Mouse (Mus musculus): Measurements from ENCODE around the gene Abtb1. TPM values are rescaled to one million over a fixed set of nuclear protein-coding genes. Genes with fewer than 3 reads are reported as not detected.

Gene Abtb1
- polyA plus RNA-seq, 2 experiments: 39.0 to 43.1 TPM

DNA sequence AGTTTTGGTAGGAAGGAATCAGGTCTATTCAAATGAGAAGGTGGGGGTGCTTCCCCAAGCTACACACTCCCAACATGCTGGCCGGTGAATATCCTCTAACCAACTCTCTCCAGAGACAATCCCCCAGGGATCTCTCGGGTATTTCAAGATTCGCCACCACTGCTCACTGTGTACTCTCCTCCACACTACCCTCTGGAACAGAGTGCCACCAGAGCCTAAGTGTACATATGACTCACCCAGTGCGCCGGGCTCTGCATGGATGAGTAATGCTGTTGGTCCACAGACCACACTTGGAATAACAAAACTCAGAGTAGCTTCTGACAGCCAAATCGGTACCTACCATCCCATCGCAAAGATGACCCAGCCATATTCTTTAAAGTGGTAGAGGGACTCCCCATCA is 27.7 kb upstream of the Abtb1 start:
- Histone ChIP-seq H3K36me3 (replicated peaks; ENCODE audit: control insufficient read depth, insufficient read depth, low read depth) (no peaks in the 10 kb centered on the region), H3K9ac (replicated peaks) (no peak overlapping the region), H3K4me3 (ENCODE audit: insufficient read depth in 1 of 2, low read depth in 2 of 2, low read length in 2 of 2) (no peak overlapping the region), H3K4me2 (ENCODE audit: low read depth) (no peak overlapping the region), H3K27me3 (ENCODE audit: control insufficient read depth, insufficient read depth, low read length) (peaks cover 19% of the 10 kb centered on the region), H3K9me3 (ENCODE audit: control insufficient read depth, low read length) (no peaks in the 10 kb centered on the region), H3K27ac (no peak overlapping the region), H3K4me1 (replicated peaks; ENCODE audit: control insufficient read depth in 2 of 2, insufficient read depth in 2 of 2, low read length in 1 of 2) (no peaks in the 10 kb centered on the region)
- DNase-seq (ENCODE audit: low read depth in 3 of 3, low spot score in 3 of 3) (no peak), ATAC-seq (ENCODE audit: insufficient read depth) (no peak)
- TF ChIP-seq CTCF (IDR thresholded peaks at IDR 0.05; ENCODE audit: low read depth): no peak
- TF ChIP-seq EP300 (IDR thresholded peaks at IDR 0.05; ENCODE audit: low read depth): no peak
- 68% methylated on average over 7 of the region's 7 CpGs for WGBS (ENCODE audit: insufficient replicate concordance)

DNA sequence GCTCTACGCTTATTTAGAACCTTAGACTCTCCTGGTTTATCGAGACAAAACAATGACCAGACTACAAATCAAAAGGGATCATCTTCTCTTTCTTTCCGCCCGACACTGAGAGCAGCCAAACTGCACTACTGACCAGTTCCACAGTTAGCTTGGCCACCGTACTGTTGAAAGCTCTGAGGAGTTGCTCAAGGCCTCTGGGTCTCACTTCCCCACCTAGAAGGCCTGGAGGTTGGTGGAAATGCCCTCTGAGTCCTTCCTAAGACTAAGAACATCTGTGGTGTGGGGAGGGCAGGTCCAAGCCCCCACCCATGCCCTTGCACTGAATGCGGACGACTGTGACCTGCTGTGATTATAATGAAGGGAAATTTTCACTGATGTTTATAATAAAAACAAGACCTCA is 23.9 kb upstream of the Abtb1 start:
- Histone ChIP-seq H3K27ac (no peak overlapping the region), H3K27me3 (ENCODE audit: control insufficient read depth, insufficient read depth, low read length) (no peaks in the 10 kb centered on the region), H3K4me2 (ENCODE audit: low read depth) (no peak overlapping the region), H3K4me1 (replicated peaks; ENCODE audit: control insufficient read depth in 2 of 2, insufficient read depth in 2 of 2, low read length in 1 of 2) (no peaks in the 10 kb centered on the region), H3K4me3 (ENCODE audit: insufficient read depth in 1 of 2, low read depth in 2 of 2, low read length in 2 of 2) (no peak overlapping the region), H3K9me3 (ENCODE audit: control insufficient read depth, low read length) (no peaks in the 10 kb centered on the region), H3K9ac (replicated peaks) (no peak overlapping the region), H3K36me3 (replicated peaks; ENCODE audit: control insufficient read depth, insufficient read depth, low read depth) (no peaks in the 10 kb centered on the region)
- ATAC-seq (ENCODE audit: insufficient read depth) (no peak), DNase-seq (ENCODE audit: low read depth in 3 of 3, low spot score in 3 of 3) (no peak)
- TF ChIP-seq CTCF (IDR thresholded peaks at IDR 0.05; ENCODE audit: low read depth): no peak
- no peak for TF ChIP-seq EP300 (IDR thresholded peaks at IDR 0.05; ENCODE audit: low read depth)
- 68% methylated on average over 7 of the region's 7 CpGs for WGBS (ENCODE audit: insufficient replicate concordance)

DNA sequence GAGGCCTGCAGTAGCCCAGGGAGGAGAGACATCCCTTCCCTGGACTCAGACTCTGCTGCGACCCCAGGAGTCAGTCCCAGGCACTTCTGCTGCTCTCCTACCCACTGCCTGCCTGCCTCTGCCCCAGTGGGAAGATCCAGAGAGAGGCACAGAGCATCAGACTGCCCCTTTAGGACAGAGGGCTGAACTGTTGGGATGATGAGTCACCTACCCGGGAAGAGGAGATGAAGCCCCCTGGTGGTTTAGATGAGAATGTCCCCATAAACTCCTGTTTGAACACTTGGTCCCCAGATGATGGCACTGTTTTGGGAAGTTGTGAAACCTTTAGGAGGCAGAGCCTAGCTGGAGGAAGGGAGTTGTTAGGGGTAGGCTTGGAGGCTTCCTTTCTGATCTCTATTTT is 19.1 kb upstream of the Abtb1 start:
- H3K4me1 ChIP-seq (replicated peaks; ENCODE audit: control insufficient read depth in 2 of 2, insufficient read depth in 2 of 2, low read length in 1 of 2): no peaks in the 10 kb centered on the region
- no peak overlapping the region for H3K9ac ChIP-seq (replicated peaks)
- DNase-seq (ENCODE audit: low read depth in 3 of 3, low spot score in 3 of 3) (peak; percentile 51 to 62 (median 55)), ATAC-seq (ENCODE audit: insufficient read depth) (peak; percentile 45; the same call in 1 of the 2 replicates)
- no peak overlapping the region for H3K27ac ChIP-seq
- TF ChIP-seq CTCF (IDR thresholded peaks at IDR 0.05; ENCODE audit: low read depth) (peak; percentile 83), EP300 (IDR thresholded peaks at IDR 0.05; ENCODE audit: low read depth) (no peak)
- WGBS (ENCODE audit: insufficient replicate concordance): 7% methylated on average over 2 of the region's 2 CpGs
- H3K36me3 ChIP-seq (replicated peaks; ENCODE audit: control insufficient read depth, insufficient read depth, low read depth): no peaks in the 10 kb centered on the region
- peaks cover 2% of the 10 kb centered on the region for H3K27me3 ChIP-seq (ENCODE audit: control insufficient read depth, insufficient read depth, low read length)
- no peak overlapping the region for H3K4me2 ChIP-seq (ENCODE audit: low read depth)
- H3K4me3 ChIP-seq (ENCODE audit: insufficient read depth in 1 of 2, low read depth in 2 of 2, low read length in 2 of 2): no peak overlapping the region
- no peaks in the 10 kb centered on the region for H3K9me3 ChIP-seq (ENCODE audit: control insufficient read depth, low read length)

DNA sequence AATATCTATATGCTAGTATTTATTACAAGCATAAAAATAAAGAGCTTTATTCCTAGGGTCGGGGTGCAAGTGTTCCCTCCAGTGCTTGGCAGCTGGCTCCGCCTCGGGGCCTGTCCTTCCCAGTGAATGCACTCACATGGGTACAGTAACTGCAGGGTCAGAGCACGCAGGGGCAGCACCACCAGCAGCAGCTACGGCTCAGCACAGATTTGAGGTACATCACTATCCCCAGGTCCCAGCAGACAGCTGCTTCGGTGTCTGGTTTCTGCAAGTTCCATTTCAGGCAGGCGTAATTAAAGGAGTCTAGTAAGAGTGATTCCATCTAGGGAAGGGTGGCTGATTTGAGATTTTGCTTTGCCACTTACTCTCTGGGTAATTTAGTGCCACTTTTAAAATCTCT is 16.6 kb upstream of the Abtb1 start:
- H3K4me1 ChIP-seq (replicated peaks; ENCODE audit: control insufficient read depth in 2 of 2, insufficient read depth in 2 of 2, low read length in 1 of 2): no peaks in the 10 kb centered on the region
- no peak overlapping the region for H3K4me3 ChIP-seq (ENCODE audit: insufficient read depth in 1 of 2, low read depth in 2 of 2, low read length in 2 of 2)
- H3K27ac ChIP-seq: no peak overlapping the region
- WGBS (ENCODE audit: insufficient replicate concordance): 70% methylated on average over 7 of the region's 7 CpGs
- H3K36me3 ChIP-seq (replicated peaks; ENCODE audit: control insufficient read depth, insufficient read depth, low read depth): no peaks in the 10 kb centered on the region
- TF ChIP-seq CTCF (IDR thresholded peaks at IDR 0.05; ENCODE audit: low read depth) (no peak), EP300 (IDR thresholded peaks at IDR 0.05; ENCODE audit: low read depth) (no peak)
- no peak overlapping the region for H3K4me2 ChIP-seq (ENCODE audit: low read depth)
- no peak overlapping the region for H3K9ac ChIP-seq (replicated peaks)
- H3K27me3 ChIP-seq (ENCODE audit: control insufficient read depth, insufficient read depth, low read length): peaks cover 2% of the 10 kb centered on the region
- no peaks in the 10 kb centered on the region for H3K9me3 ChIP-seq (ENCODE audit: control insufficient read depth, low read length)
- no peak for DNase-seq (ENCODE audit: low read depth in 3 of 3, low spot score in 3 of 3)
- no peak for ATAC-seq (ENCODE audit: insufficient read depth)

DNA sequence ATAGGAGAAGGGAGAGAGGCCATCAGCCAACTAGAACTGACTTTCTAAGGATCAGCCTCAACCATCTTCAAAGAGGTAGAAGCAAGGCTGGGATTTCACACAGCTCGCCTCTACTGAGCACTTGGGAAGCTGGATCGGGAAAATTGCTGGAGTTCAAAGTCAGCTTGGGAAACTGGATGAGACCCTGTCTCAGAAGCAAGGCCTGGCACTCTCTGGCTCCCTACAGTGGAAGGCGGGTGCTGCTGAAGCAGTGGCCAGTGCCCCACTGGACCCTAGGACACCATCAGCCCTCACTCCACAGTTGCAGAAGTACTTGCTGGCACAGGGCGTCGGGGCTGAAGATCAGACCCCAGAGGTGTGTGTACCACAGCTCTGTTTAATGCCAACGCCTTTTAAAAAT is 16.0 kb upstream of the Abtb1 start:
- TF ChIP-seq EP300 (IDR thresholded peaks at IDR 0.05; ENCODE audit: low read depth) (no peak), CTCF (IDR thresholded peaks at IDR 0.05; ENCODE audit: low read depth) (no peak)
- H3K27me3 ChIP-seq (ENCODE audit: control insufficient read depth, insufficient read depth, low read length): peaks cover 2% of the 10 kb centered on the region

More for the DNA sequence above, 16.0 kb upstream of the Abtb1 start:
- ATAC-seq (ENCODE audit: insufficient read depth) (no peak), DNase-seq (ENCODE audit: low read depth in 3 of 3, low spot score in 3 of 3) (no peak)
- Histone ChIP-seq H3K9me3 (ENCODE audit: control insufficient read depth, low read length) (no peaks in the 10 kb centered on the region), H3K27ac (no peak overlapping the region), H3K9ac (replicated peaks) (no peak overlapping the region), H3K36me3 (replicated peaks; ENCODE audit: control insufficient read depth, insufficient read depth, low read depth) (no peaks in the 10 kb centered on the region), H3K4me1 (replicated peaks; ENCODE audit: control insufficient read depth in 2 of 2, insufficient read depth in 2 of 2, low read length in 1 of 2) (no peaks in the 10 kb centered on the region), H3K4me3 (ENCODE audit: insufficient read depth in 1 of 2, low read depth in 2 of 2, low read length in 2 of 2) (no peak overlapping the region), H3K4me2 (ENCODE audit: low read depth) (no peak overlapping the region)
- 69% methylated on average over 6 of the region's 6 CpGs for WGBS (ENCODE audit: insufficient replicate concordance)
